Mouse (Mus musculus): ENCODE results near the gene Ciapin1. TPM values are rescaled to one million over a fixed set of nuclear protein-coding genes. Genes with fewer than 3 reads are reported as not detected.
A peak's percentile ranks its signal among the peaks of the same experiment; 100 is the strongest.

The Ciapin1 gene
- polyA plus RNA-seq, 1 experiment from 2014 or later: 193 TPM

DNA sequence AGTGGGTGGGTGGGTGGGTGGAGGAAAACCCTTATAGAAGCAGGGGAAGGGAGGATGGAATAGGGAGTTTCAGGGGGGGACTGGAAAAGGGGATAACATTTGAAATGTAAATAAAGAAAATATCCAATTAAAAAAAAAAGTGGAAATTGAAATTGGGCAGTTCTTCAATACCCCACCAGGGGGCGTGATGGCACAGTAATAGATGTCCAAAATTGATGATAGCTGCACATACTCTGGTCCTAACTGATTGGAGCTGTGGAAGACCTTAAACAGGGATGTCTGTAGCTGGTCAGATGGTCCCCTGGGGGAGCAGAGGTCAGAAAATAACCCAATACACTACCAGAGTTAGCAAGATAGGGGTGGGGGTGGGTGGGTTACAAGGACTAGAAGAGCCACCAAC lies 23.6 kb downstream of the Ciapin1 start:
- DNase-seq (ENCODE audit: low spot score): no peak
- Histone ChIP-seq H3K27me3 (replicated peaks; ENCODE audit: low read depth, poor library complexity, severe bottlenecking) (no peaks in the 10 kb centered on the region), H3K36me3 (replicated peaks) (no peaks in the 10 kb centered on the region), H3K4me1 (peaks cover 6% of the 10 kb centered on the region), H3K4me3 (no peak overlapping the region), H3K9me3 (no peaks in the 10 kb centered on the region), H3K27ac (replicated peaks) (no peak overlapping the region)
- 0% methylated on average over 1 of the region's 1 CpGs for WGBS

DNA sequence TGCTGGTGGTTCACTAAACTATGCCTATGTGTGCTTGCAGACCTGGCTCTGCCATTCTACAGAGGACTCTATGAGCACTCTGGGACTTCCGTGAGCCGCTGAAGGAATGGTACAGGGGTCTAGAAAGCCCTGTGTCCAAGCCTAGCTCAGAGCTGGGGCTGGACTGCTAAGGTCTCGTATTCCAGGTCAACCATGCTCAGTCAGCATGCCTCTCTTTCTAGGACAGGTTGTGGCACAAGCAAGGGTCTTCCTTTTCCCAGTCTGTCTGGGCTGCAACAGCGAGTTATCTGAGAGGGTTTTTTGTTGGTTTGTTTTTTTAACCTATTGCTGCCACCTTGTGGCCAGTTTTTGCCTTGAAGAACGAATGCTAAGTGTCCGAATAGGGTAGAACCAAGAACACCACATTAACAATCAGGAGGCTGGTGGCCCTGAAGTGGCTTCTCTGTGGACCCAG lies 25.5 kb downstream of the Ciapin1 start:
- H3K27ac ChIP-seq (replicated peaks): peak overlapping the region; percentile 10; the same call in 1 of the 2 replicates
- H3K9me3 ChIP-seq: no peaks in the 10 kb centered on the region
- H3K27me3 ChIP-seq (replicated peaks; ENCODE audit: low read depth, poor library complexity, severe bottlenecking): no peaks in the 10 kb centered on the region
- peak; percentile 78 for DNase-seq (ENCODE audit: low spot score)
- peaks cover 9% of the 10 kb centered on the region for H3K4me1 ChIP-seq
- 29% methylated on average over 6 of the region's 6 CpGs for WGBS
- no peaks in the 10 kb centered on the region for H3K36me3 ChIP-seq (replicated peaks)
- peak overlapping the region; percentile 39; the same call in 1 of the 2 replicates for H3K4me3 ChIP-seq

DNA sequence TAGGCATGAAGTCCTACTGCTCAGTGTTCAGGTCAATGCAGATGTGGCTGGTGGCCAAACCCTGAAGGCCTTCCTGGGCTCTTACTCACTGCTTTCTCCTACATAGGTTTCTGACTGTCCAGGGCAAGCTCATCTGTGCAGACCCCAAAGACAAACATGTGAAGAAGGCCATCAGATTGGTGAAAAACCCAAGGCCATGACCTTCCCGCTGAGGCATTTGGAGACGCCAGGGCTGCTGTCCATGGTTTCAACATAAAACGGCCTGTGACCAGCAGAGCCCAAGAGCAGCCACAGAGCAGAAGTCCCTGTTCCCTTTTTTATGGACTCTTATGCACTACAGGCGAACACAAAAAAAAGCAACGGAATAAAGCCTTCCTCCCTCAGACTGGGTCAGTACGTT lies 26.5 kb downstream of the Ciapin1 start:
- 78% methylated on average over 6 of the region's 6 CpGs for WGBS

DNA sequence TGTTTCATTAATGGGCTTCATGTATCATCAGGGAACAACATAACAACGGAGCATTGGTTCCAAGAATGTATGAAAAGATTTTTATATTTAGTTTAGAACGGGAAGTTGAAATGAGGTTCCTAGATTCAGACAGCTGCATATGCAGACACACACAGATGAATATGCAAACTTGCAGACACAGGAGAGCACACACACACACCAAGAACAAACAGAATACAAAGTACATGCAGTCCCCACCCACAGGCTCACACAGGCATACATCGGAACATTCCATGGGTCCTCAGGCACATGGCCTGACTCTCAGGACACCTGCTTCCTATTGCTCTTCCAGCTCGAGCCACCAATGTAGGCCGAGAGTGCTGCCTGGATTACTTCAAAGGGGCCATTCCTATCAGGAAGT lies 27.3 kb downstream of the Ciapin1 start:
- no peak for DNase-seq (ENCODE audit: low spot score)
- H3K36me3 ChIP-seq (replicated peaks): no peaks in the 10 kb centered on the region
- H3K27ac ChIP-seq (replicated peaks): no peak overlapping the region
- H3K4me3 ChIP-seq: no peak overlapping the region
- H3K27me3 ChIP-seq (replicated peaks; ENCODE audit: low read depth, poor library complexity, severe bottlenecking): no peaks in the 10 kb centered on the region
- no peaks in the 10 kb centered on the region for H3K9me3 ChIP-seq
- 83% methylated on average over 5 of the region's 5 CpGs for WGBS
- H3K4me1 ChIP-seq: peaks cover 9% of the 10 kb centered on the region

More for the DNA sequence above, 26.5 kb downstream of the Ciapin1 start:
- Histone ChIP-seq H3K36me3 (replicated peaks) (no peaks in the 10 kb centered on the region), H3K27me3 (replicated peaks; ENCODE audit: low read depth, poor library complexity, severe bottlenecking) (no peaks in the 10 kb centered on the region), H3K9me3 (no peaks in the 10 kb centered on the region), H3K4me1 (peaks cover 9% of the 10 kb centered on the region), H3K27ac (replicated peaks) (no peak overlapping the region), H3K4me3 (no peak overlapping the region)
- no peak for DNase-seq (ENCODE audit: low spot score)

DNA sequence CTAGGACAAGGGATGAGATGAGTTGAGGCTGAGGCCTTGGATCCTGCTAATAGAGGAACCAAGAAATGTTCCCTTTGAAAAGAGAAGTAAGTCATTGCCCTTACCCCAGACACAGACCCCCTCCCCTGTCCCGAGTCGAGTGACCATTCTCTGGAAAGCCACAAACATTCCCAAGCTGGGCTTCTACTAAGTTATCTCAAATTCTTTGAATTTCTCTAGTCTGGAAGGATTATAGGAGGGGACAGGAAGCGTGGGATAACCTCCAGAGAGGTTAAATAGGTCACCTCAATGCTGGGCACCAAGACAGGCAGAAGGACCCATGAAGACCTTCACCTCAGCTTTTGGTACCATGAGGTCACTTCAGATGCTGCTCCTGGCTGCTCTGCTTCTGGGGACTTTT lies 28.0 kb downstream of the Ciapin1 start, which contains the start of gene Ccl17:
TSS of gene Ccl17 (plus strand) at position 301 of the 400 bp plus-strand sequence.
- no peak within 1 kb of the TSS for H3K4me3 ChIP-seq
- no peaks in the 10 kb centered on the region for H3K36me3 ChIP-seq (replicated peaks)
- no peaks in the 10 kb centered on the region for H3K9me3 ChIP-seq
- H3K4me1 ChIP-seq: peaks cover 9% of the 10 kb centered on the region
- no peak for DNase-seq (ENCODE audit: low spot score)
- H3K27me3 ChIP-seq (replicated peaks; ENCODE audit: low read depth, poor library complexity, severe bottlenecking): no peaks in the 10 kb centered on the region
- H3K27ac ChIP-seq (replicated peaks): no peak within 1 kb of the TSS
- WGBS: 69% methylated on average over 3 of the region's 3 CpGs

DNA sequence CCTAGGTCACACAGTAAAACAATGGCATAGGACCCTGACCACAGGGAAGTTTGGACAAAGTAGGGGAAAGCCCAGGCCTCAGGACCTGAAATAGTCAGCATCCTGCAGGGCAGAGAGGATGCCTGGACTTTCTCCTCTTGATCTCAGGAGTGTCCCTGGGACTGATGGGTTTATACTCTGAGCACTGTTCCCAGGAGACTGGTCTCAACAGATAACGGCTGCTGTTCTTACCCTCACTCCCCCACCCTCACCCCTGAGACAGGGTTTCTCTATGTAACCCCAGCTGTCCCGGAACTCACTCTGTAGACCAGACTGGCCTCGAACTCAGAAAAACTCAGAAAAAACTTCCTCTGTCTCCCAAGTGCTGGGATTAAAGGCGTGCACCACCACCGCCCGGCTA lies 29.8 kb downstream of the Ciapin1 start:
- H3K4me1 ChIP-seq: peaks cover 9% of the 10 kb centered on the region
- H3K27ac ChIP-seq (replicated peaks): no peak overlapping the region
- no peaks in the 10 kb centered on the region for H3K9me3 ChIP-seq
- DNase-seq (ENCODE audit: low spot score): no peak
- WGBS: 84% methylated on average over 6 of the region's 6 CpGs
- no peaks in the 10 kb centered on the region for H3K27me3 ChIP-seq (replicated peaks; ENCODE audit: low read depth, poor library complexity, severe bottlenecking)
- no peak overlapping the region for H3K4me3 ChIP-seq
- no peaks in the 10 kb centered on the region for H3K36me3 ChIP-seq (replicated peaks)

DNA sequence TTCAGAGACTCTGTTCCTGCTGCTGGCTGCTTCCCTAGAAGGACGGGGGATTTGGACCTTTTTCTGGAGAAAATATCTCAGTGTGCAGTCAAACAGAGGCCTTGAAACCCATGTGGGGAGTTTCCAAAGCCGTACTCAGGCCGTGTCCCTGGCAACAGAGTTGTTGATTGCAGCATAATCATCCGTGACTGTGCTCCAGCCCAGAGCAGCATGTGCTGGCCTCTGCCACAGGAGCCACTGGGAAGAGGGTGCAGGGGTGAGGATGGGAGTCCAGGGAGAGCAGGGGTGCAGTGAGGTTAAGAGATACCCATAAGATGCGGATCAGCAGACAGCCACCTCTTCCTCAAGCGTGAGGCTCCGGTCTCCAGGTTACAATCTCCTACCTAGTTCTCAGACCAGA lies 30.7 kb downstream of the Ciapin1 start:
- Histone ChIP-seq H3K4me3 (no peak overlapping the region), H3K27me3 (replicated peaks; ENCODE audit: low read depth, poor library complexity, severe bottlenecking) (no peaks in the 10 kb centered on the region), H3K9me3 (no peaks in the 10 kb centered on the region), H3K27ac (replicated peaks) (no peak overlapping the region), H3K4me1 (peaks cover 6% of the 10 kb centered on the region), H3K36me3 (replicated peaks) (no peaks in the 10 kb centered on the region)
- 66% methylated on average over 7 of the region's 7 CpGs for WGBS
- no peak for DNase-seq (ENCODE audit: low spot score)

DNA sequence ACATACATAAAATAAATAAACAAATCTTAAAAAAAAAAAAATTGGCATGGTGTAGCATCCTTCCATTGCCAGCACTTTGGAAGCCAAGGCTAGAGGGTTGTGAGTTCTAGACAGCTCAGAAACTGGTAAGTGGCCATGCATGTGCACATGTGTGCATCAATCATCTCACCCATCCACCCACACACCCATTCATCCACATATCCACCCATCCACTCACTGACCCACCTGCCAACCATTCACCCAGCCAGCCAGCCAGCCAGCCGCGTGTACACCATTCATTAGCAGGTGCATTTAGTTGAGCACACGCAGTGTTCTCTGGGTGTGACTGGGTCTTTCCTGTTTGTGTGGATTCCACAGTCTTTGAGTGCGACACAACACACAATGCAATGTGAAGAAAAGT lies 32.3 kb downstream of the Ciapin1 start:
- Histone ChIP-seq H3K36me3 (replicated peaks) (no peaks in the 10 kb centered on the region), H3K27me3 (replicated peaks; ENCODE audit: low read depth, poor library complexity, severe bottlenecking) (no peaks in the 10 kb centered on the region), H3K4me1 (peaks cover 12% of the 10 kb centered on the region), H3K9me3 (no peaks in the 10 kb centered on the region), H3K4me3 (no peak overlapping the region), H3K27ac (replicated peaks) (no peak overlapping the region)
- DNase-seq (ENCODE audit: low spot score): no peak
- WGBS: 76% methylated on average over 4 of the region's 4 CpGs

DNA sequence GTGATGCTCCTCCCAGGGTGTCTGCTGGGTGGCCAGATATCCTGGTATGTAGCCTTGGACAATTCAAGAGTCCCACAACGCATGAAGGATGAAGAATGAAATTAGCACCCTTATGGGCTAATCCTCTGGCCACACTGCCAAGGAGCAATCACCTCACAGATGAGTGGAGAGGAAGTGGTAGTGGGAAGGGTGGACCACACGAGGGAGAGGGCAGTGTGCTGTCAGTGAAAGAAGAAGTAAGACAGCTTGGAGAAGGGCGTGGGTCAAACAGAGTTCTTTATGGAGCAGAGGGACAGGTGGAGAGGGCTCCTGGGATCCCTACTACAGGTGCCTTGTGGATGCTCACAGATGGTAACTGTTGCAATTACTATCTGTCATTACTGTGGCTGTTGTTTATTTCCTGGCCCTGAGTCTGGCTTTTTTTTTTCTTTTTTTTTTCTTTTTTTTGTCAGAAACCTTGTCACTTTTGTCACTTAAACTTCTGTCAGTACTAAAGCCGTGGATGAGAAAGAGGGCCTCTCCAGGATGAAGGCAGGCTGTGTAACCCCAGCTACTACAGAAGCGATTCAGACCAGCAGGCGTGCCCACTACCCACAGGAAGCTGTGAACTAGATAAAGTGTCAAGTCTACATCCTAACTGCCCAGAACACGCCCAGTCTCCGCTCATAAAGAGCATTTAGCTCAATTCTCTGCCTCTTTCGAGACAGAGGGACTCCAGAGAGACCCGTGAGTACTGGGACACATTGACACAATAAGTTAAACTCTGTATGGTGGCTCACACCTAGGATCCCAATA lies 33.4 kb downstream of the Ciapin1 start:
- Histone ChIP-seq H3K27me3 (replicated peaks; ENCODE audit: low read depth, poor library complexity, severe bottlenecking) (no peaks in the 10 kb centered on the region), H3K36me3 (replicated peaks) (no peaks in the 10 kb centered on the region), H3K27ac (replicated peaks) (no peak overlapping the region), H3K4me3 (no peak overlapping the region), H3K9me3 (no peaks in the 10 kb centered on the region), H3K4me1 (peaks cover 12% of the 10 kb centered on the region)
- WGBS: 78% methylated on average over 10 of the region's 10 CpGs
- no peak for DNase-seq (ENCODE audit: low spot score)

DNA sequence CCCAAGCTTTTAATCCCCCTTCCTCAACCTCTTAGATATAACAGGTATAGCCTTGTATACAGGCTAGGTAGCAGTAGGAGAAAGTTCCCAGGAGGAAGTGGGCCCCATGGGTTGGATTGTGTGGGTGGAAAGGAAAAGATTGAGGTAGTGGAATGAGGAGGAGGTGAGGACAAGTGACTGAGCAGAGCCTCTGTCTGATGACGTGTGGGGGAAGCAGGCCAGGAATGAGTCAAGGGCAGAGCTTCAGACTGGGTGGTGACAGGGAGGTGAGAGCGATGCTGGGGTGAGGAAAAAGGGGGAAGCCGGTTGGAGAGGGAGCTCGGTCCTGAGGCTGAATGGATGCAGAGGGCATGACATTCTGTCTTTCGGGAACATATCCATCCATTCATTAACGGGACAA lies 34.6 kb downstream of the Ciapin1 start:
- H3K27ac ChIP-seq (replicated peaks): no peak overlapping the region
- no peak for DNase-seq (ENCODE audit: low spot score)
- H3K9me3 ChIP-seq: no peaks in the 10 kb centered on the region
- no peaks in the 10 kb centered on the region for H3K27me3 ChIP-seq (replicated peaks; ENCODE audit: low read depth, poor library complexity, severe bottlenecking)
- H3K36me3 ChIP-seq (replicated peaks): no peaks in the 10 kb centered on the region
- peaks cover 12% of the 10 kb centered on the region for H3K4me1 ChIP-seq
- H3K4me3 ChIP-seq: no peak overlapping the region
- 77% methylated on average over 6 of the region's 6 CpGs for WGBS

DNA sequence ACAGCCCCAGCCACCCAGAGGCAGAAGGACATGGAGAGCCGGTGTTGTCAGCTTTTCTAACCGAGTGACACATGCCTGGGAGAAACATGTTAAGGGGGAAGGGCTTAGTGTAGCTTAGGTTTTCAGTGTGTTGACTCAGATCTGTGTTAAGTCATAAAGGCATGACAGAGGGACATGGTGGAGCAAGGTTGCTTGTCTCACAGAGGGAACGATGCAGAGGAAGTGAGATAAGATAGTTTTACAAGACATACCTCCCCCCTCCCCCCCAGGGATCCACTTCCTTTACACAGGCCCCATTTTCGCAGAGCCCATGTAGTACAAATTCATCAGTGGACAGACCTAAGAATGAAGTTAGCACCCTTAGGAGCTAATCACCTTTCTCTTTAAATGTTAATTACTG lies 35.8 kb downstream of the Ciapin1 start:
- no peaks in the 10 kb centered on the region for H3K36me3 ChIP-seq (replicated peaks)
- no peak for DNase-seq (ENCODE audit: low spot score)
- H3K4me3 ChIP-seq: no peak overlapping the region
- no peak overlapping the region for H3K27ac ChIP-seq (replicated peaks)
- H3K9me3 ChIP-seq: no peaks in the 10 kb centered on the region
- H3K4me1 ChIP-seq: peaks cover 9% of the 10 kb centered on the region
- WGBS: 76% methylated on average over 4 of the region's 4 CpGs
- H3K27me3 ChIP-seq (replicated peaks; ENCODE audit: low read depth, poor library complexity, severe bottlenecking): no peaks in the 10 kb centered on the region

DNA sequence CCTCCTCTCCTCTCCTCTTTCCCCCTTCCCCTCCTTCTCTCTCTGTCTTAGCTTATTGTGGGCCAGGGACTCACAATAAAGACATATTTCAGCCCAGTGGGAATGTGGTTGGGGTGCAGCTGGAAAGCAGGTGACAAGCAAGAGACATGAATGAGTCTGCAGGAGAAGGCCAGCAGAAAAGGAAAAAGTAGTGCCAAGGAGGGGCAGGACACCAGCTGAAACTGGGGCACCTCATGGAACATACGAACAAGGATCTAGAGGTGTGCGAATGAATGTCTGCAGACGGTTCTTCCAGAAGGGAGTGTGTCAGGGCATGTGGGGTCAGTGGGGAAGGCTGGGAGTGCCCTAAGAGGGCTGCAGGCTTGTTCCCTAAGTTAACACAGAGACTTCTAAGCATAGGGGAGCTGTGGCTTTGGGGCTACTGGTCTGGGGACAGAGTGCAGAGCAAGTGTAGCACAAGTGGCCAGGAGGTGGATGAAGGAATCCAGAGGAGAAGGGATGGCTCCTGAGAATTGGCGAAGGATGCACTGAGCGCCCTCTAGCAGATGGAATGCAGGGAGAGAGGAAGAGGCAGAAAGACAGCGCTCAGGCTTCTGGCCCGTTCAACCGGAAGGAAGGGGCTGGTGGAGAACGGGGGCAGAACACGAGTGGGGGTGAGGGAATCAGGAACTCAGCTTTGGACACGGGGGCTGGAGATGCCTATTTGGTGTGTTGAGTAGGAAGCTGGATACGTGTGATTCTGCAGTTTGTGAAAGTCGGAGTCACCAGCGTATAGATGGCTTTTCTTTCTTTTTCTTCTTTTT lies 36.7 kb downstream of the Ciapin1 start:
- peaks cover 9% of the 10 kb centered on the region for H3K4me1 ChIP-seq
- no peaks in the 10 kb centered on the region for H3K36me3 ChIP-seq (replicated peaks)
- H3K4me3 ChIP-seq: no peak overlapping the region
- no peak for DNase-seq (ENCODE audit: low spot score)
- H3K27me3 ChIP-seq (replicated peaks; ENCODE audit: low read depth, poor library complexity, severe bottlenecking): no peaks in the 10 kb centered on the region
- 46% methylated on average over 14 of the region's 14 CpGs for WGBS
- no peak overlapping the region for H3K27ac ChIP-seq (replicated peaks)
- no peaks in the 10 kb centered on the region for H3K9me3 ChIP-seq

Data from embryonic facial prominence, embryonic 10.5 days (tissue).